Mouse (Mus musculus): ENCODE measurements at regions not wholly inside any gene's neighbourhood (a gene's known extent, or its start where the extent isn't known, plus 50 kb on each side); places are given as distances from the start of the nearest gene placed in this dataset.

GRCm38 (mm10) chr15:88430941-88431340 is 169.2 kb upstream of the Zdhhc25 start:
- TF ChIP-seq CTCF (IDR thresholded peaks at IDR 0.05; ENCODE audit: borderline replicate concordance, extremely low read depth, insufficient read depth, insufficient read length) (no peak), POLR2A (IDR thresholded peaks at IDR 0.05; ENCODE audit: borderline replicate concordance, extremely low read depth, insufficient read depth, insufficient read length, poor library complexity, severe bottlenecking) (no peak)

All from brain, embryonic 14.5 days (tissue).